Mouse (Mus musculus) right cerebral cortex, postnatal 4 days (tissue): ENCODE data around the gene Extl2.

ENCODE experiments used
- DNase-seq: peaks from one replicate; pipeline ENCODE4 v3.0.0-alpha.2; 2022

The Extl2 gene

DNA sequence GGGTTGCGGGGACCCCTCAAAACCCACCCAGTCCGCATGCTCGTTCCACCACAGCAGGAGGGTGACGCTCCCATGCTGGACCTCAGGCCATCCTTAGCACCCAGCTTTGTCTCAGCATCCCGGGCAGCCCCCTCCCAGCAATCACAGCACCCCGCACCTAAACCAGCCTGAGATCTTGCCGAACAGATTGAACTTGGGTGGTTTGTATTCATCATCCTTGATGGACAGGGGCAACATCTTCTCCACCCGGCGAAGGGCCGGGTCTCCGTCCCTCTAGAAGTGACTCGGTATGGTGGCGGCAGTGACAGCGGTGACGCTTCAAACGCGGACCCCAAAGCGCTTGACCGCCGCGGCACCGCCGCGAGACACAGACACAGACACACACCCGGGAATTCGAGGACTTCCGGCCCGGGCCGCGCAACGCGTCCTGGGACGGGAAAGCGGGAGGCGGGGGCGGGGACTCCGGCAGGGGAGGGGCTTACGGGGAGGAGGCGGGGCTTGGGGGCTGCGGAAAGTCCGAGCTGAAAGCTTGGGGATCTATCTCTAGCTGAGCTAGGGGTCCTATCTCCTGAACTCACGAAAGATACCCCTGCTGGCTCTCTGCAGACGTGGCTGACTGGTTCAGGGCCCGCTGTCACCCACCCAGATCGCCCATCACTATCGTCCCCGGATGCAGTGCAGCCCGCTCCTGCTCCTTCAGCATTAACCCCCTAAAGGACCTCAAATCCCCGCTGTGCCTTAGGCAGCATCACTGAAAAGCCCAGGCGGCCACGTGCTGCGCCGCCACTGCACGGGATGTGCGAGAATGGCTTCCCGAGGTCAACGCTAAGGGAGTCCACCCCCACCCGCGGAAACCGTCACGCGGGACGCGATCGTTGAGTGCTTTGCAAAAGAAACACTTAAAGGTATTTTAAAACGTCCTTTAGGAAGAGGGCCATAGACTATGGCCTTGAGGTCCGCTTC is at the start of gene Extl2, which contains the start of gene Slc30a7:
Gene Extl2, plus strand, starts transcription at position 485 of the 963 bp plus-strand sequence.
Gene Slc30a7, minus strand, starts transcription at position 429 of the 963 bp plus-strand sequence.
- DNase-seq: peak; percentile 88

DNA sequence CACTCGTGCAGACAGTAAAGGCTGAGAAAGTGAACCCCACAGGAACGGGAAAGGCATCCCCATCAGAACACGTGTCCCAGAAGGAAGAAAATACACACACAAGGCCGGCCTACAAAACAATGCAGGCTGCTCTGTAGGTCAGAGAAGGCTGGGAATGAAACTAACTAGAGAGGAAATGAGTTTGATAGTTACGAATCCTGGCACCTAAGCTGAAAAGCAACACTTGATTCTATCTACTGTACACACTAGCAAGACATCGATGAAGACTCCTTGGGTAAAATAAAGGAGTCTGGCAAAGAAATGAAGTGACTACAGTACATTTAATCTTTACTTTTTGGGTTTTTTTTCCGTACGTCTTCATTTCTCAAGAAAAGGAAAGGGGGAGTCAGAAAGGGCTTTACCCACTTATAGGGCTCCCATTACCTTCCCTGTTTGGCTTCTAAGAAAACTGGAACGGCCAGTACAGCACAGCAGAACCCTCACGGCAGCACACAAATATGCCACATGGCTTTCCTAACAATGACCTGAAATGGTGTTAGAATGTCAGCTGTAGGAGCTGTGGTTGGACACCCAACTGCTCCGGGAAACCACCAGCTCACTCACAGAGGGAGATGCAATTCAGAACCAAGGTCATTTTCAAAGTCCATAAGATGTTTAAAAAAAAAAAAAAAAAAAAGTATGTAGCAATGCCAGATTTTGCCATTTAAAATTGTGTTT is 45.8 kb upstream of the Extl2 start:
- DNase-seq: no peak

DNA sequence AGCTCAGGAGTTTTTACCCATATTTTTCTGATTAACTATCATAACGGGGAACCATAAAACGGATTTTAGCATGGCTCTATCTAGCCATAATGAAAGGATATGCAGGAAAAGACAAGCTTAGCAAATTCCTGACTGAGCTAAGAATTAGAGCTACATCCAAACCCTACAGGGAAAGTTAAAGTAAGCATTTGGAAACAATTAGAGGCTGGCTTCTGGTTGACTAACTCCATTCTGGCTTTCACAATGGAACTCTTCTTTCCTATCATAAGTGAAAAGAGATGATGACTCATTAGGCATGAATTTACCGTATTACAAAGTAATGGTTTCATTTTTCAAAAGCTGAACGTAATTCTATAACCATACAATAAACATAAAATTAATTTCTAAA is 45.2 kb upstream of the Extl2 start:
- DNase-seq: no peak

- DNase-seq: no peak
Measured at GRCm38 (mm10) chr3:115963597-115963996, 43.7 kb upstream of the Extl2 start.

DNA sequence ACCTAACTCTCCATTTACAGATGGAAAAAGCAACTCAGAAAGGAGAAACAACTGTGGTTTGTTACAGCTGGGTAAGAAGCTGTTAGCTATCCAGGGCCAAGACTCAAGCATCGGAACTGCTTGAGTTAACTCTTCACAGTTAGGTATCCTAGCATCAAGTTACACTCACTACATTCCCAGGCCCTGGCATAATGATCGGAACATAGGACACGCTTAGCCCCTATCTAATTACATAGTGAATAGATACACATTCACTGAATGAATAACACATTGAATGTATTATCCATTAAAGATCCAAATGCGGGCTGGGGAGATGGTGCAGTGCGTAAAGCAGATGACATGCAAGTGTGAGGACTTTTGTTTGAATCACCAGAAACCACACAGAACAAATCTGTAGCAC is 43.2 kb upstream of the Extl2 start:
- DNase-seq: no peak

- DNase-seq: no peak
Measured at GRCm38 (mm10) chr3:115968745-115969530, 38.3 kb upstream of the Extl2 start.

DNA sequence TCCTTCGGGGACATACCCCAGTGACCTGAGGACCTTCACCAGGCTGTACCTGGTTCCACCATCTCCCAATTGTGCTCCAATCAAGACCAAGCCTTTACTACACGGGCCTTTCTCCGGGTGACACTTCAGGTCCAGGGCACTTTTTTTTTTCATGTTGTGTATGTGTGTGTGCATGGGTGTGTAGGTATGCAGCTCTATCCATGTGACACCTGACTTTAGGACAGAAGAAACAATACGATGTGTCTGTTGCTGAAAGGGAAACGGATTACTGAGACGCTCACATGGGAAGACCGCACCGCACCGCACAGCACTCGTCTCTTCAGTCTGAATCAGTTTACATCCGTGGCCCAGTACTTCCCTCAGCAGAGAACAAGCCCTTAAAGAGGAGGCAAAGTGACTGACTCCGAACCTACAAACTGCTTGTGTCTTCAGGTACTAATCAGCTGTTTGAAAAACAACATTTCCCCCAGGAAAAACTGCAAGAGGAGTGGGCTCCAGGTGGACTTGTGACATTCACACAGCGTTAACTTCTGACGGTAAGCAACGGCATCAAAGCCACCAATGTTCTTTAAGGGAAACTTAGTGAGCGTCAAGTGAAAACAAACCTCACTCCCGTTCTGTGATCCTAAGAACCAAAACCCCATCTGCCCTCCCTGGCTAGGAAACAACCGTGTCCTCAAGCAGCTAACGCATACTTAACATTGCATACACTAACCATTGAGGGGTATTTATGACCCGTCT is 36.0 kb upstream of the Extl2 start:
- no peak for DNase-seq

DNA sequence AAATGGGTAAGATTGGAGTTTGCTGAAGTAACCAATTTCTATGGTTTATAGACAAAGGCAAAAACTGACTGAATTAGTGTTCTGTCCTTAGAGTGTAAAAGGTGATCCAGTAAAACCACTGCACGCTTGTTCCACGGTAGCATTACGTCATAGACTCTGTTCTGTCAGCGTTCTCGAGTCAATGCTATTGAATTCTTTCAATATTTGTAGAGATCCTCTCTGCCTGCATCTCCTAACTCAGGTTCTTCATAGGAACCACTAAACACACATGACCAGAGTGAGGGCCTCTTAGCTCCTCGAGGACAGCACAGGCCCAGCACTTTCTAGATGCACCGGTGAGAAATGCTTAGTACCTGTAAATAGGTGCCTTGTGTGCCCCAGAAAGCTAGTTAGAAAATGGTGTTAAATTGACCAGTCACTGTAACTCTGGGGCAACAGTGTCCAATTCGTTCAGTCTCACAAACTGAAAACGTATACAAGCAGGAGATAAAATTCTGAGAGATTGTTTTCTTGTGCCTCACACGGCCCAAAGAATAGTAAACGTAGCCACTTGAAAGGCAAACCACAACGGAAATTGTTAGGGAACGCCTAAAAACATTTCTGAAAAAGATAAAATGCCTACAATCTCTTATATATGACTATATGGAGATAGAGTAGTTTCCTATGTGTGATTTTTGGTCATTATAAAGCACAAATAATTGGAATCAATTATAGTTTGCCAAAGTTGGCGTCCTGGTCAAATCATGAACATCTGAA is 35.2 kb upstream of the Extl2 start:
- DNase-seq: no peak

GRCm38 (mm10) chr3:115974228-115974627 is 33.0 kb upstream of the Extl2 start:
- DNase-seq: no peak

- DNase-seq: no peak
Measured at GRCm38 (mm10) chr3:115974995-115975394, 32.3 kb upstream of the Extl2 start.

DNA sequence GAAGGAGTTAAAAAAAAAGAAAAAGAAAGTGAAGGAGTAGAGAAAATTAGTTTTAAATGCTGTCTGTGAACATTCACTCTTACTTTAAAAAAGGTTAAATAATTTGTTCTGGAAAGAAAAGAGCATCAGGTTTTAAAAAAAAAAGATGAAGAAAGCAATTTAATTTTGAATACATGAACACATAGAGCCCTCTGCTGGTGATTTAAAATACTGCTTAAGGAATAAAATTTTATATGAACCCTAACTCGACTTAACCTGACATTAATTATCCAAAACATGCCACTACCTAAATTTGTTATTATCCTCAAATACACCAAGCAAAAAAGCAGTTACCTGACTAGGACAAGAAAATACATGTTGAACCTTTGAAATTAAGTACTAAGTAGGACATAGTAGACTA is 28.3 kb upstream of the Extl2 start:
- no peak for DNase-seq

- no peak for DNase-seq
Measured at GRCm38 (mm10) chr3:115983217-115983616, 24.0 kb upstream of the Extl2 start.

GRCm38 (mm10) chr3:115984653-115985052 is 22.6 kb upstream of the Extl2 start:
- DNase-seq: no peak

DNA sequence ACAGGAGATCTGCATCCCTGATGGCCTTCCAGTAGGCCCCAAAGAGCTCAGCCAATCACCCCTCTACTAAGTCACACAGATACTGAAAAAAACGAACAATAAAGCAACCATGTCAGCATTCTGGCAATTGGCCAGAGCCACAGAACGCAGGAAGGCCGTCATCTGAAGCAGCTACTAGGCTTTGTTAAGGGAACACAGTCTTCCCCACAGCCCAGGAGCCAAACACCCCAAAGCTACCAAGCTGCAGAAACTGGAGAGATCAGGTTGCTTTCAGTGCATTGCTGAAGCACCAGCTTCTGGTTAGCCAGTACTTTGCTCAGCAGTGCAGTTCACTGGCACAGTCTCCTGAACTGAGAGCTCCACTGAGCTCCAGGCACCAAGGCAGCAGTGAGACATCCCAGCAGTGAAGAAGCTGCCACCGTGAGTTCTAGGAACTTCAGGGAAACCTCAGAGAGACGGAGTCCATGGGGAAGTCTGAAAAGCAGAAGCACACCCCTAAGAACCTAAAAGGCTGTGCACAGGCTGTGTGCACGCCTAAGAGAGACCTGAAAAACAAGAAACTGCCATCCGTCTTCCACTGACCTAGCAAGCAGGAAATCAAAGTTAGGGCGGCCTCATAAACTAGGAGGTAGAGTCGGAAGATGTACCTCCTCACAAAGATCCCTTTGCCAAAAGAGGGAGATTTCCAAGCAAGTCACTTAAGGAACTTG is 21.9 kb upstream of the Extl2 start:
- DNase-seq: no peak

GRCm38 (mm10) chr3:115992103-115992502 is 15.2 kb upstream of the Extl2 start:
- DNase-seq: no peak

DNA sequence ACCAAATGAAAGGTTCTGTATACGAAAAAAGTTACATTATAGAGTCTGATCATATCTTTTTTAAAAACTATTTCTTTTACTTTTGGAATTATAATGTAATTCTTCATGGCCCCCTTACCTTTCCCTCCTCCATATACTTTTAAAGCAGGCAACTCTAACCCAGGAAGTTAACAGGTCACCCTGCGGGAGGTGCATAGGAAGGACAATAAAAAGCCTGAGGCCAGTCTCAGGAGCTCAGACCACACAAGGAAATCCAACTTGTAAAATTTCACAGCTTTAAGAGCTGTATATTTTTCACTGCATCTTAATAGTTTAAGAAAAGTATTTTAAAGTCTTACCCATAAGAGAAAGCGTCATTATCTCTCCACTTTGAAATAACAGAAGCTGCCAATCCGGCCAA is 14.7 kb upstream of the Extl2 start:
- DNase-seq: no peak

- DNase-seq: no peak
Measured at GRCm38 (mm10) chr3:115993025-115993424, 14.2 kb upstream of the Extl2 start.

- no peak for DNase-seq
Measured at GRCm38 (mm10) chr3:115996929-115997328, 10.3 kb upstream of the Extl2 start.

DNA sequence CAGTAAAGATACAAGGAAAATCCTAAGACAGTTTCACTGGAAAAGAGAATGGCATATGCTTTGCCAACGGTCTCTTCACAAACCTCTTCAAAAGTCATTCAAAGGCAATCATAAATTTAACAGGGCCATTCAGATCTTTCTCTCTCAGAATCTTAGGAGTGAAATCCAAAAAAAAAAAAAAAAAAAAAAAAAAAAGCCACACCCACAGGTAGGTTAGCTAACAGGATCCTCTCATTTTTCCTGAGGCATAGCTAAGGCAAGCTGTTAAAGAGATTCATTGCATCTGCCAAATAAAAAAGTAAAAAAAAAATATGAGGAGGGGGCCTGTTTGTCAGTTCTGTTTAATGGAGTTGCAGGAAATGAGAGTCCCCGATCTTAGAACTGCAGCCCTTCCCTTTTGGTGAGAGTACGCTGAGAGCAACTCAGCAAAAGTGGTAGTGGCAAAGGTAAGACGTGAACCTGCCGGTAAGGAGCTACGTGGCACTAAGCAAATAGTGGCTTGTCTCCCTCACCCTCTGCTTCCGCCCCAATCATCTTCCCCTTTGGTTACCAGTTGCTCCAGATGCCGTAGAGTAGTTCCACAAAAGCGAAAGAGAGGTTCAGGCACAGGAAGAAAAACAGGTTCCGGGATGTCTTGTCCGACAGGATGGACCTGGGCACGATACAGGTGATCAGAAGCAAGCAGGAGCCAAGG is 831 bp upstream of the Extl2 start:
- DNase-seq: no peak

DNA sequence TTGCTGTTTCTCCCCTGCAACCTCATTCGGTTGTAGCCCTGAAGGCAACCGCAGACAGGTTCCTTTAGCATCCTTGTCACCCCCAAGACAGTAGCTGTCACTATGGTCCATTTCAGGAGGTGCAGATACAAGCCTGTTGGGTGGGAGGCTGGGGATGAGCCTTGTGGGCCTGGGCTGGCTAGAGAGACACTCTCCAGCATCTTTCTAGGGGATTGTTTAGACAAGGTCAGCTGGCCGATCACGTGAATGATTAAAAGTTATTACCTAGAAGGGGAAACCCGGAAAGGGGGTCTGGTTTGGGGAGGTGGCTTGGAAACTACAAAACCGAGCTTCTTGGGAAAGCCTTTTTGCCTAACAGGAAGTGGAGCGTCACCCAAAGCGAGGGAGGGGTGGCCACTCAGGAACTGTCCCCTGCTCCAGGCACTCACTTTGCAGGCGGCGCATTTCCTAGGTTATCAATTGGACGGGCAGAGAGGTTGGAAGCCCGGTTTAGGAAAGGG is 729 bp downstream of the Extl2 start:
- peak; percentile 70 for DNase-seq
